Mouse (Mus musculus) brain, embryonic 14.5 days (tissue): ENCODE results near the gene E2f3.

ENCODE experiments used
- CTCF ChIP-seq: fragments of 200-500 bp; IDR thresholded peaks from 2 replicates; pipeline ENCODE4 v1.5.1; 2012; ENCODE audit warnings: inconsistent platforms, mild to moderate bottlenecking, moderate library complexity, borderline replicate concordance; ENCODE audit not compliant: insufficient read depth, insufficient read length; ENCODE audit errors: extremely low read depth
- POLR2A ChIP-seq: fragments of 200-500 bp; IDR thresholded peaks from 2 replicates; pipeline ENCODE4 v1.6.1; 2012; ENCODE audit warnings: mild to moderate bottlenecking, inconsistent platforms, borderline replicate concordance; ENCODE audit not compliant: poor library complexity, insufficient read depth, insufficient read length, severe bottlenecking; ENCODE audit errors: extremely low read depth

- TF ChIP-seq POLR2A = no peak
- no peak for TF ChIP-seq CTCF
These were observed 42.0 kb upstream of the E2f3 start for GRCm38 (mm10) chr13:30027841-30028240.
